ENCODE assay signal across 8 mouse cellular contexts in the genomic region with DNA sequence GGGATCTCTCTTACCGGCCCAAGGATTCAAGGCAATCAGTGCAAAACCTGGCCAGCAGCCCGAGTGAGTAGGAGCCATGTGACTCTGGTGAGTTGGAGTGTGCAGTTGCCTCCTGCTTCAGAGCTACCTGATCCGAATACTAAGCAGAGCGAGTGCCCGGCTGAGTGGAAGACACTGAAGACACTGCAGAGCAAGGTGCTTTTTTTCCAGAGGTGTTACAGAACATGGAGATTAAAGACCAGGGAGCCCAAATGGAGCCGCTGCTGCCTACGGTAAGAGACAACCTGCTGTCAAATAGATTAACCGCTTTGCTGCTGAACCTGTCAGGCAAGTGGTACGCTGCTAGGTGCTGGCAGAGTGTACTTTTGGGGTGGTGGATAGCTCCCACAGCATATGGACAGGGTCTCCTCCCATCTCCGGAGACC. TPM values are rescaled to one million over a fixed set of nuclear protein-coding genes. Genes with fewer than 3 reads are reported as not detected.
DNase-seq lines count a peak whose midpoint lies in the region; ATAC-seq and TF ChIP-seq lines count a peak whose summit lies in the region.

Slc4a10 (plus strand) TSS at position 42 of the 425 bp plus-strand sequence.

- peak within 1 kb of the TSS; percentile 36 for H3K4me3 ChIP-seq in lung, embryonic 14.5 days (ENCODE audit: low read depth, low read length)
- H3K4me3 ChIP-seq in forebrain, embryonic 11.5 days (ENCODE audit: low read depth, low read length), result peak within 1 kb of the TSS; percentile 39
- no peak within 1 kb of the TSS for H3K4me3 ChIP-seq in liver, embryonic 15.5 days (replicated peaks)

- no peak within 1 kb of the TSS for H3K27ac ChIP-seq in lung, embryonic 14.5 days (ENCODE audit: low read depth)
- no peak within 1 kb of the TSS for H3K27ac ChIP-seq in forebrain, embryonic 11.5 days (ENCODE audit: low read depth, low read length)
- no peak within 1 kb of the TSS for H3K27ac ChIP-seq in liver, embryonic 15.5 days (replicated peaks)

- H3K36me3 ChIP-seq in lung, embryonic 14.5 days (ENCODE audit: insufficient read depth), result no peaks in the 10 kb centered on the region
- H3K36me3 ChIP-seq in forebrain, embryonic 11.5 days (ENCODE audit: control insufficient read depth, insufficient read depth, low read length), result no peaks in the 10 kb centered on the region
- H3K36me3 ChIP-seq in liver, embryonic 15.5 days (replicated peaks), result no peaks in the 10 kb centered on the region

- peak; percentile 59; the same call in 1 of the 2 replicates for ATAC-seq in lung, embryonic 14.5 days (ENCODE audit: insufficient read depth)
- peak; percentile 54; the same call in 1 of the 2 replicates for ATAC-seq in forebrain, embryonic 11.5 days (replicated peaks; ENCODE audit: low FRiP score)
- no peak for ATAC-seq in liver, embryonic 15.5 days (ENCODE audit: insufficient read depth)

- peak within 1 kb of the TSS; percentile 42 for H3K9ac ChIP-seq in lung, embryonic 14.5 days
- H3K9ac ChIP-seq in forebrain, embryonic 11.5 days (ENCODE audit: low read length), result peak within 1 kb of the TSS; percentile 58
- H3K9ac ChIP-seq in liver, embryonic 15.5 days, result no peak within 1 kb of the TSS

- DNase-seq in lung, embryonic 14.5 days, result peak; percentile 5
- no peak for DNase-seq in lung, postnatal 25 days (ENCODE audit: low spot score)
- peak; percentile 49 for DNase-seq in forebrain, embryonic 11.5 days (ENCODE audit: low spot score)
- DNase-seq in layer of hippocampus, adult 11-12 months (ENCODE audit: low spot score), result peak; percentile 67
- peak; percentile 63 to 69 for DNase-seq in right cerebral cortex, postnatal 36 days (ENCODE audit: low spot score in 2 of 2)
- DNase-seq in ovary, postnatal 10 days (ENCODE audit: low spot score), result no peak
- DNase-seq in spleen, adult 12 weeks (ENCODE audit: low spot score), result no peak

- no peaks in the 10 kb centered on the region for H3K27me3 ChIP-seq in lung, embryonic 14.5 days (ENCODE audit: insufficient read depth, low read length)
- no peaks in the 10 kb centered on the region for H3K27me3 ChIP-seq in forebrain, embryonic 11.5 days (ENCODE audit: control insufficient read depth, insufficient read depth, low read length)
- peaks cover 23% of the 10 kb centered on the region for H3K27me3 ChIP-seq in liver, embryonic 15.5 days

- WGBS in lung, embryonic 14.5 days, result 9% methylated on average over 10 of the region's 10 CpGs
- WGBS in forebrain, embryonic 11.5 days, result 18% methylated on average over 10 of the region's 10 CpGs
- WGBS in liver, embryonic 15.5 days (ENCODE audit: insufficient replicate concordance), result 22% methylated on average over 10 of the region's 10 CpGs

- H3K4me1 ChIP-seq in lung, embryonic 14.5 days (ENCODE audit: insufficient read depth), result no peaks in the 10 kb centered on the region
- peaks cover 3% of the 10 kb centered on the region; the same call in 1 of the 2 replicates for H3K4me1 ChIP-seq in forebrain, embryonic 11.5 days (replicated peaks; ENCODE audit: control insufficient read depth, insufficient read depth, low read length)
- H3K4me1 ChIP-seq in liver, embryonic 15.5 days (replicated peaks), result no peaks in the 10 kb centered on the region

- peak within 1 kb of the TSS; percentile 69 for H3K4me2 ChIP-seq in lung, embryonic 14.5 days
- peak within 1 kb of the TSS; percentile 53 for H3K4me2 ChIP-seq in forebrain, embryonic 11.5 days (ENCODE audit: low read depth, low read length, severe bottlenecking)
- peak within 1 kb of the TSS; percentile 11 for H3K4me2 ChIP-seq in liver, embryonic 15.5 days

- no peaks in the 10 kb centered on the region for H3K9me3 ChIP-seq in lung, embryonic 14.5 days (ENCODE audit: low read depth, low read length)
- no peaks in the 10 kb centered on the region for H3K9me3 ChIP-seq in forebrain, embryonic 11.5 days (ENCODE audit: control insufficient read depth, low read length)
- H3K9me3 ChIP-seq in liver, embryonic 15.5 days (replicated peaks), result no peaks in the 10 kb centered on the region

- no peak for TF ChIP-seq CTCF in lung, embryonic 14.5 days (IDR thresholded peaks at IDR 0.05; ENCODE audit: low read depth)

RNA-seq across cellular contexts. Expression of gene Slc4a10, which starts in this region (rescaled TPM):
- 0.16 TPM in 2 replicates for polyA plus RNA-seq in lung, embryonic 14.5 days (2014; fragmentation: Nextera tagmentation; extraction: Ambion mirVana)
- polyA plus RNA-seq in forebrain, embryonic 11.5 days (2014; fragmentation: Nextera tagmentation; extraction: Ambion mirVana), result 0.63 and 0.94 TPM in 2 replicates
- 0.02 TPM in 2 replicates for polyA plus RNA-seq in liver, embryonic 15.5 days (2015; fragmentation: Nextera tagmentation; extraction: Ambion mirVana)

Comparison
In these comparisons a context has a peak if more than half of its experiments do, and no peak if none do; other contexts are left out.
1. Peak in DNase-seq, ATAC-seq, H3K4me3 ChIP-seq, H3K9ac ChIP-seq and H3K4me2 ChIP-seq in lung, embryonic 14.5 days; RNA of the gene not detected or under 1 TPM.
2. Peak in DNase-seq, ATAC-seq, H3K4me3 ChIP-seq, H3K9ac ChIP-seq and H3K4me2 ChIP-seq in forebrain, embryonic 11.5 days; RNA of the gene not detected or under 1 TPM.
3. DNase-seq: peak in layer of hippocampus, adult 11-12 months (single experiment) and right cerebral cortex, postnatal 36 days (2 of 2); none in lung, postnatal 25 days (single experiment), ovary, postnatal 10 days (single experiment) and spleen, adult 12 weeks (single experiment).
4. H3K4me2 ChIP-seq: peak in every context shown above with its lines; median percentile 69 in lung, embryonic 14.5 days; 53 in forebrain, embryonic 11.5 days; 11 in liver, embryonic 15.5 days.